Mouse (Mus musculus) megakaryocyte-erythroid progenitor cell, adult 5-6 weeks (primary cell): Measurements from ENCODE around the gene Csad. TPM values are rescaled to one million over a fixed set of nuclear protein-coding genes. Genes with fewer than 3 reads are reported as not detected.
"Not testable (repeated sequence)": the region's sequence is repeated elsewhere in the genome, so short reads cannot be mapped to it uniquely, and the experiment has no call there.

Experiments
- ATAC-seq: replicated peaks from 2 replicates; pipeline ENCODE4 v1.8.0; 2016; ENCODE audit warnings: mild to moderate bottlenecking, inconsistent platforms; ENCODE audit not compliant: severe bottlenecking, poor library complexity, low FRiP score, low TSS enrichment
- total RNA-seq, 2 experiments: library from RNA; stranded (forward) in 1 of 2; stranded (reverse) in 1 of 2; fragments of 200-1000, 215-1000 nt in 1 of 2; fragments of >200 nt in 1 of 2; fragmentation: Nextera tagmentation in 1 of 2; gene quantifications; 2 replicates each; pipeline ENCODE4 v1.2.3; 2014 to 2017

The Csad gene
- total RNA-seq, 2 experiments from 2014 or later, result 21.4 to 33.8 TPM

DNA sequence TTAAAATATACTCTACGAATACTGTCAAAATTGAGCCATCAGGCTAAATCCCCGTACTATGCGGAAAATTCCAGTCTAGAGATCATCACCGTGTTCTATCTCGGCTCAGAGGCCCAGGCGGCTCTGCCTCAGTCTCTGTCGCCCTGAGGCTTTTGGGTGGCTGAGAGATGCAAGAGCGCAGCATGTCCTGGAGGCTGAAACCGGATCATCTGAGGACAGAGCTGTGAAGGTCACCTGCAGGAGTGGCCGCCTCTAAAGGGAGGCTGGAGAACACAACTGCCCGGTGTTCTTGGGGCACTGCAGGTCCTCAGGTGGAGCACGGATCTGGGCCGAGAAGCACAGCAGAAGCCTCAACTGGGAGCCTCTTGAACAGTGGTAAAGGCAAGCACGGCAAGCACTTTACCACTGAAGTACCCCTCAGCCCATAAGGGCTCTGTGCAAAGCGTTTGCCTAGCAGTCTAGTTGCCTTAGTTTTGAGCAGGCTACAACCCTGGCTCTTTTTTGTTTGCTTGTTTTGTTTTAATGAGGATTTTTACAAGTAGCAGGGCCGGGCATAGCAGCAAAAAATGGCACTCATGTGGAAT, 28.7 kb downstream of the Csad start:
- ATAC-seq, result no peak

DNA sequence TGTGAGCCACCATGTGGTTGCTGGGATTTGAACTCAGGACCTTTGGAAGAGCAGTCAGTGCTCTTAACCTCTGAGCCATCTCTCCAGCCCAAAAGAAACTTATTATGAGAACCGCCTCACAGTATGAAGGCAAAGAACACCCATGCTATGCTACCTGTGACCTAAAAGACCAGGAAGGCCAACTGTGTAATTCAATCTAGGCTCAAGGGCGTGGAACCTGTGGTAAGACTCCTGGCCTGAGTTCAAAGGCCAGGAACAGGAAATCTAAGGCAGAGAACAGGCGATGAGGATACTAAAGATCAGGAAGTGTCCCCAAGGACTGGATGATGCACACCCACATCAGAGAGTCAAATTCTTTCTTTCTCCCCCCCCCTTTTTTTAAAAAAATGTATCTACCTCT, 30.9 kb downstream of the Csad start:
- no peak for ATAC-seq

DNA sequence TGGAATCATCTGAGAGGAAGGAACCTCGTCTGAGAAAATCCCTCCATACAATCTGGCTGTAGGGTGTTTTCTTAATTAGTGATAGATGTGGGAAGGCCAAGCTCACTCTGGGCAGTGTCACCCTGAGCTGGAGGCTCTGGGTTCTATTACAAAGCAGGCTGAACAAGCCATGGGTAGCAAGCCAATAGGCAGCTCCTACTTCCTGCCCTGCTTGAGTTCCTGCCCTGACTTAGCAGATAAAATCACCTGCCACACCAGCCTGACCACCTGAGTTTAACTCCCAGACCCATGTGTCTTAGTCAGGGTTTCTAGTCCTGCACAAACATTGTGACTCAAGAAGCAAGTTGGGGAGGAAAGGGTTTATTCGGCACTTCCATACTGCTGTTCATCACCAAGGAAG, 35.5 kb downstream of the Csad start:
- ATAC-seq, result no peak

GRCm38 (mm10) chr15:102167620-102168021, 36.9 kb downstream of the Csad start:
- ATAC-seq, result no peak

DNA sequence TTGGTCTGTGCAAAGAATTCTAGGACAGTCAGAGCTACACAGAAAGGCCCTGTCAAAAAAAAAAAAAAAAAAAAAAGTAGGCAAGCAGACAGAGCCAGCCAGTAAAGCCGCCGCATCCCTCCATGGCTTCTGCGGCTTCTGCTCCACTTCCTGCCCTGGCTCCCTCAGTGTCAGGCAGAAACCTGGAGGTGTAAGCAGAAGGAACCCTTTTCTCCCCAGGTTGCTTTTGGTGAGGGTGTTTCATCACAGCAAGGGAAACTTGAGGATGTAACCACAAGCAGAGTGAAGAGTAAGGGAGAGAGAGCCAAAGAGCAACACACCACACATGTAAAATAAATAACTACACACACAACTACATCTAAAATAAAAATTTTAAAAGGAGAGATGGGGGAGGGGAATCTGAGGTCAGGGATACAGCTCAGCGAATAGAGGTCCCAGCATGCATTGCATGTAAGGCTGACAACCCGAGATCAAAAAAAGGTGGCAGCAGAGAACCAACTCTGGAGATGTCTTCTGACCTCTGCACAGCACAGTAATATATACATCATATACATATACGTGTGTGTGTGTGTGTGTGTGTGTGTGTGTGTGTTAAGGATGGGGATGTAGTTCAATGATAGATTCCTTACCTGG, 38.9 kb downstream of the Csad start:
- ATAC-seq, result 0 out of 2 replicates have a peak, but pooled peaks have one; percentile 48

DNA sequence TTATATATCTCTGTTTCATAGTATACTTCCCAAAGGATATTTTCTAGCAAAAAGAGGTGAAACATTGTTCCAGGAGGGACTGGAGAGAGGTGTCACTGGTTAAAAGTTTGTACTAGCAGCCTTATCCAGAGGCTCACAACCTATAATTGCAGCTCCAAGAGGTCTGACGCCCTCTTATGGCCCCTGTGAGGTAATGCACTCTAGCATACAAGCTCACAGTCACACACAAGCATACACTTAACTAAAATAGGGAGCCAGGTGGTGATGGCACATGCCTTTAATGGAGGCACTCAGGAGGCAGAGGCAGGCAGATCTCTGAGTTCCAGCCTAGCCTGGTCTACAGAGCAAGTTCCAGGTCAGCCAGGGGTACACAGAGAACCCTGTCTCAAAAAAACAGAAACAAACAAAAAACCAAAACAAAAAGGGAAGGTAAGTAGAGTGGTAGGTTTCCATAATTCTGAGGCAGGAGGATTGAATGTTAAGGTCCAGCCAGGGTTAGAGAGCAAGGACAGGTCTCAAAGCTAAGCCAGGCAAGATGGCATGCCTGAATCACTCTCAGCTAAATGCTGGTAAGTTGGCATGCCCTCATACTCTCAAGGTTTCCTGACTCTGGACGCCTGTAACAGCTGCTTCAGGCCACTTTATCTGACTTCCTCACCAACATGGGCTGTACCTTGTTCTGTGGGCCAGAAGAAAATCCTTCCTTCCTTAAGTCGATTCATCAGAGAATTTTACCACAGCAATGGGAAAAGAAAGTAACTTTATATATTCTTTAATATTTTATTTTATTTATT, 40.4 kb downstream of the Csad start:
- no peak for ATAC-seq

DNA sequence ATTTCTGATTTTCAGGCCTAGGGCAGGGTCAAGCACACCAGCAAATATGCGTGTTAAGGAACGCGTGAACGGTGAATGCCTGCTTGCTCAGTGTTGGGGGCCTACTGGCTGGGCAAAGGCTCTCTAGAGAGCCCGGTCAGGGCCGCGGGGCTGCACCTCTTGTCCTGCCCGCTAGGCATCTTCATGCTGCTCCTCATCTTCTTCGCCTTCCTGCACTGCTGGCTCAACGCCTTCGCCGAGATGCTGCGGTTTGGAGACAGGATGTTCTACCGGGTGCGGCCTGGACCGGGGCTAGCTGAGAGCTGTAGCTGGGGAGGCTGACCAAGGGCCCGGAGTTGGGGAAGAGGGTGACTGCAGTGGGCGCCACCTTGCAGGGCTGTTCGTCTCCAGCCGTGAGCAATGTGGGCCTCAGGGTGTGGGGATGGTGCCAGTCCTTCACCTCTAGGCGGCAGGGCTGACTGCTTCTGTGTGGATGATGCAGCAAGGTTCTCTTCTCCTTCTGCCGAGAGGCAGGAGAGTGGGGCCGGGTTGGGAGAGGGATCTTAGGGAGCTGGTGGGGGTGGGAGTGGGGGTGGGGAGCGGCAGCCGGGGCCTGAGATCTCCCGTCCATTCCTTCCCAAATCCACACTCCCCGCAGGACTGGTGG, 44.0 kb downstream of the Csad start:
- ATAC-seq, result no peak

GRCm38 (mm10) chr15:102156836-102157235, 47.7 kb downstream of the Csad start:
- no peak for ATAC-seq

- ATAC-seq, result not testable (repeated sequence)
Observed at GRCm38 (mm10) chr15:102155006-102155405, 49.5 kb downstream of the Csad start.

DNA sequence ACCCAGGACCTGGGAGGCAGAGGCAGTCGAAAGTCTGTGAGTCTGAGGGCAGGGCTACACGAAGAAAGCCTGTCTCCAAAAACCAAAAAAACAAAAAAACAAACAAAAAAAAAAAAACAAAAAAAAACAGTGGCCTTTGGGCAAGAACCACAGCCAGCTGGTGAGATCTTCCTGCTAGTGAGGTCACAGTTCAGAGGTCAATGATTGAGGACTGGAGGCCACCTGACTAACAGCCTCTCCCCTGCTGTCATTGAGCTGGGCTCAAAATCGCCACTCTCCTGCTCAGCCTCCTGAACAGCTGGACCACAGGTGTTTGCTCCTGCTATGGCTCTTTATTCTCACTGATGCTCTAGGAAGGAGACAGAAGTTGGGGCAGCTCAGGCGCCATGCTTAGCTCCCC, 51.9 kb downstream of the Csad start:
- no peak for ATAC-seq

DNA sequence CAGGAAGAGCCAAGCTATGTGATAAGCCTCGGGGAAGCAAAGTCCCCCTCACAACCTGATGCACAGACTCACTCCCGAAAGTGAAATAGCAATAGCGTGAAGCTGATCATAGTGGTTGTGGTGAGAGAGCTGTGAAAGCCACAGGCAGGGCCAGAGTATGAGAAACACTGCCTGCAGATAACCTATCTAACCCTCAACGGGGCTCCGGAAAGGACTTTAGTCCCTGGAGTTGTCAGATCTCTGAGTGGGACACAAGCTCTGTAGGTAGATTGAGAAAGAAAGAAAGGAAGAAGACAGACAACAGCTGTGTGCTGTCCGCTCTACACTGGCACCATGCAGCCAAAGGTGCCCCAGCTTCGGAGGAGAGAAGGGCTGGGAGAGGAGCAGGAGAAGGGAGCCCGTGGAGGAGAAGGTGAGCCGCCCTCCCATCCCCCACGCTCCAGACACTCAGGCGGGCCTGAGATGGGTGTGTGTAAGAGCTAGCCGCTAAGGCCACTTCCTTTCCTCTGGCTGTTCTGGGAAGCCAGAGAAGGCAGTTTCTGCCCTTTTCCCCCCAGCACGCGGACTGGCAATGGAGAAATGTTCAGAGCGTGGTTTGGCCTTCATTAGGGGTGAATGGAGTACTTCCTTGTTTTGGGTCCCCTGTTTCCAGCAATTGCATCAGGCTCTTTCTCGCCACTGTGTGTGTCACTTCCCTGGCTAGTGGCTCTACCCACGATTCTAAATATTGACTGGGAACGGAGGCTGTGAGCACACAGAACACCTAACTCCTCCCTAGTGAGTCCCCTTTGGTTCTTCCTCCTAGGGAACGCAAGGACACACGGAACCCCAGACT, 54.0 kb downstream of the Csad start, which contains the start of gene Soat2:
Soat2 (plus strand) TSS at position 226 of the 835 bp plus-strand sequence.
- ATAC-seq, result peak; percentile 69

- no peak for ATAC-seq
Observed at GRCm38 (mm10) chr15:102149561-102149960, 55.0 kb downstream of the Csad start.

- no peak for ATAC-seq
Observed at GRCm38 (mm10) chr15:102147674-102148402, 56.7 kb downstream of the Csad start.

DNA sequence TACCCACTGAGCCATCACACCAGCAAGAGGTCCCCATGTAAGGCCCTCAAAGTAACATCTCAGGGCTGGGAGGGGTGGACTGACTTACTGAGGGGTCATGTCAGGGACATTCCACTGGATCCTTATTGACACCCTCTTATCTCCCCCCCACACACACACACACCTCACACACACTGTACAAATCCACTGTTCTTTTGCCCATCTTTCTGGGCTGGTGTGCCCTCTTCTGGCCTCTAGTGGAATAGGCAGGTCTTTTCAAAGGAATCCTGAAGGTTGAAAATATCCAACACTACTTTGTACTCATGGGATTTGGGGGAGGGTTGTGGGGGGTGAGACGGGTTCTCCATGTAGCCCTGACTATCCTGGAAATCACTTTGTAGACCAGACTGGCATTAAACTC, 57.6 kb downstream of the Csad start:
- peak; percentile 51 for ATAC-seq

- no peak for ATAC-seq
Observed at GRCm38 (mm10) chr15:102146089-102146488, 58.4 kb downstream of the Csad start.

DNA sequence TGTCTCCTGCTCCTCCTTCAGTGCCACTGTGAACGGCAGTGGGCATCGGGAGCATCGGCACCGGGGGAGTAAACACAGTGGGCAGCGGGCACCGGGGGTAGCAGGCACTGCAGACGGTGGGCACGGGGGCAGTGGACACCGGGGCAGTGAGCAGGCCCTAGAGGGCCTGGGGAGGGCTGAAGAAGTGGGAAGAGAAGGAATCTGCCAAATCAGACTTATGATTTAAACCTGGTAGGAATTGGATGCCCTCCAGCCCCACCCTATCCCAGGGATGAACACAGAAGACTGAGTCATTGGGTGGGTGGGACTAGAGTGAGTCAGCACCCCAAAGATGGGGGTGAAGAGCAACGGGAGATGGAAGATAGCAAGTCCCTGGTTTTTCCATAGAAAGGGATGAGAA, 59.2 kb downstream of the Csad start:
- ATAC-seq, result no peak

DNA sequence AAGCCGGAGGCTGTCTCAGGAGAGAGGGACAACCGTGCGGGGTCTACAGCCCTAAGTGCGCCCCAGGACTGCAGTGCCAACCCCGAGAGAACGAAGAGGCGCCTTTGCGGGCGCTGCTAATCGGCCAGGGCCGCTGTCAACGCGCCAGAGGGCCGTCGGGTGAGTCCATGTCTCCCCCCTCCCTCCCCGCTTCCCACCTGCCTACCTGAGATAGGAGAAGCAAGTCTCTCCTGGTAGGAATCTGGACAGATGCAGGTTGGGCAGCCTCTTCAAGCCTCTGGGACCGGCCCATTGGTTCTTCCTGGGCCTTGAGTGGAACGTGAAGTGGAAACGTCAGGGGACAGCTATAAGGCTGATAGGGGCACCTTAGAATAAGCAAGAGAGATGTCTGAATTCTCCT, 59.8 kb downstream of the Csad start:
- no peak for ATAC-seq

DNA sequence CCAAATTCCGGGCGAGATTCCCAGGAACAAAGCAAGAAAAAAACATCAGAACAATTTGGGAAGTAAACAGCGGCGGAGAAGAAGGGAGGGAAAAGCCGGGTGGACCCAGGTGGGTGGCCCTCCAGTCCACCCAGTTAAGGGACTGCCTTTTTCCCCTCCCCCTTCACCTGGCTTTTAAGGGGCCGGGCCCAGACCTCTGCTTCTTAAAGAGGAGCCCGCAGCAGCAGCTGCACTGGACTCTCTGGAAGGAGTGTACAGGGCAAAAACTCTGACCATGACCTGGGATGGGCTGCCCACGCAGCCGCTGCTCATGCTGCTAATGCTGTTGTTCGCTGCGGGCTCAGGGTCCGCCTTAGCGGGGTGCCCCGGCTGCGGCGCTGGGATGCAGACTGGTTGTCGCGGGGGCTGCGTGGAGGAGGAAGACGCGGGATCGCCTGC, 60.2 kb downstream of the Csad start, which contains the start of gene Igfbp6:
Igfbp6 (plus strand) TSS at position 89 of the 438 bp plus-strand sequence.
- ATAC-seq, result no peak
